Mouse (Mus musculus): ENCODE results near the gene Fam222a. TPM values are rescaled to one million over a fixed set of nuclear protein-coding genes. Genes with fewer than 3 reads are reported as not detected.

Fam222a gene
- total and polyA plus RNA-seq, 2 experiments from 2014 or later: 1.3 to 5.0 TPM

GRCm38 (mm10) chr5:114647211-114647974, 79.6 kb downstream of the Fam222a start:
- no peak overlapping the region; the same call in 1 of the 2 replicates for H3K9ac ChIP-seq (replicated peaks; ENCODE audit: low read depth, low read length)
- H3K27ac ChIP-seq (ENCODE audit: low read depth): no peak overlapping the region
- H3K9me3 ChIP-seq (replicated peaks; ENCODE audit: control insufficient read depth, low read length): no peaks in the 10 kb centered on the region
- DNase-seq (ENCODE audit: low spot score): peak; percentile 20
- H3K36me3 ChIP-seq (replicated peaks; ENCODE audit: control insufficient read depth, insufficient read depth, low read length): no peaks in the 10 kb centered on the region
- TF ChIP-seq CTCF (IDR thresholded peaks at IDR 0.05; ENCODE audit: low read depth) (no peak), EP300 (IDR thresholded peaks at IDR 0.05; ENCODE audit: low read depth) (no peak)
- WGBS: 4% methylated on average over 27 of the region's 27 CpGs
- peak overlapping the region; percentile 52 for H3K4me2 ChIP-seq (ENCODE audit: low read depth, low read length)
- ATAC-seq (ENCODE audit: insufficient read depth, low read depth): peak; percentile 63; the same call in 1 of the 2 replicates
- peaks cover 38% of the 10 kb centered on the region for H3K27me3 ChIP-seq (ENCODE audit: control insufficient read depth, insufficient read depth, low read length)
- H3K4me1 ChIP-seq (ENCODE audit: control insufficient read depth, insufficient read depth): peaks cover 16% of the 10 kb centered on the region
- H3K4me3 ChIP-seq (ENCODE audit: low read depth, low read length): peak overlapping the region; percentile 26

- no peak overlapping the region for H3K9ac ChIP-seq (replicated peaks; ENCODE audit: low read depth, low read length)
- ATAC-seq (ENCODE audit: insufficient read depth, low read depth) (no peak), DNase-seq (ENCODE audit: low spot score) (no peak)
- H3K27me3 ChIP-seq (ENCODE audit: control insufficient read depth, insufficient read depth, low read length): peaks cover 49% of the 10 kb centered on the region
- TF ChIP-seq CTCF (IDR thresholded peaks at IDR 0.05; ENCODE audit: low read depth) (no peak), EP300 (IDR thresholded peaks at IDR 0.05; ENCODE audit: low read depth) (no peak)
- no peaks in the 10 kb centered on the region for H3K36me3 ChIP-seq (replicated peaks; ENCODE audit: control insufficient read depth, insufficient read depth, low read length)
- H3K4me3 ChIP-seq (ENCODE audit: low read depth, low read length): no peak overlapping the region
- no peak overlapping the region for H3K4me2 ChIP-seq (ENCODE audit: low read depth, low read length)
- no peaks in the 10 kb centered on the region for H3K9me3 ChIP-seq (replicated peaks; ENCODE audit: control insufficient read depth, low read length)
- peaks cover 16% of the 10 kb centered on the region for H3K4me1 ChIP-seq (ENCODE audit: control insufficient read depth, insufficient read depth)
- H3K27ac ChIP-seq (ENCODE audit: low read depth): no peak overlapping the region; the same call in 1 of the 2 replicates
- WGBS: 66% methylated on average over 11 of the region's 11 CpGs
Observed at GRCm38 (mm10) chr5:114648728-114649311, 81.0 kb downstream of the Fam222a start.

GRCm38 (mm10) chr5:114651002-114651401, 83.2 kb downstream of the Fam222a start:
- no peak for TF ChIP-seq CTCF (IDR thresholded peaks at IDR 0.05; ENCODE audit: low read depth)
- no peak for TF ChIP-seq EP300 (IDR thresholded peaks at IDR 0.05; ENCODE audit: low read depth)
- Histone ChIP-seq H3K4me1 (ENCODE audit: control insufficient read depth, insufficient read depth) (peaks cover 16% of the 10 kb centered on the region), H3K27ac (ENCODE audit: low read depth) (no peak overlapping the region), H3K36me3 (replicated peaks; ENCODE audit: control insufficient read depth, insufficient read depth, low read length) (no peaks in the 10 kb centered on the region), H3K9ac (replicated peaks; ENCODE audit: low read depth, low read length) (no peak overlapping the region), H3K4me3 (ENCODE audit: low read depth, low read length) (no peak overlapping the region), H3K27me3 (ENCODE audit: control insufficient read depth, insufficient read depth, low read length) (peaks cover 61% of the 10 kb centered on the region), H3K9me3 (replicated peaks; ENCODE audit: control insufficient read depth, low read length) (no peaks in the 10 kb centered on the region), H3K4me2 (ENCODE audit: low read depth, low read length) (peak overlapping the region; percentile 21; the same call in 1 of the 2 replicates)
- ATAC-seq (ENCODE audit: insufficient read depth, low read depth) (no peak), DNase-seq (ENCODE audit: low spot score) (no peak)
- 44% methylated on average over 14 of the region's 14 CpGs for WGBS

GRCm38 (mm10) chr5:114651449-114651848, 83.6 kb downstream of the Fam222a start:
- H3K9ac ChIP-seq (replicated peaks; ENCODE audit: low read depth, low read length): no peak overlapping the region
- 22% methylated on average over 3 of the region's 3 CpGs for WGBS
- no peak overlapping the region for H3K4me3 ChIP-seq (ENCODE audit: low read depth, low read length)
- ATAC-seq (ENCODE audit: insufficient read depth, low read depth) (no peak), DNase-seq (ENCODE audit: low spot score) (no peak)
- no peak for TF ChIP-seq CTCF (IDR thresholded peaks at IDR 0.05; ENCODE audit: low read depth)
- TF ChIP-seq EP300 (IDR thresholded peaks at IDR 0.05; ENCODE audit: low read depth): no peak
- no peak overlapping the region for H3K27ac ChIP-seq (ENCODE audit: low read depth)
- H3K9me3 ChIP-seq (replicated peaks; ENCODE audit: control insufficient read depth, low read length): no peaks in the 10 kb centered on the region
- H3K27me3 ChIP-seq (ENCODE audit: control insufficient read depth, insufficient read depth, low read length): peaks cover 61% of the 10 kb centered on the region
- no peaks in the 10 kb centered on the region for H3K36me3 ChIP-seq (replicated peaks; ENCODE audit: control insufficient read depth, insufficient read depth, low read length)
- H3K4me2 ChIP-seq (ENCODE audit: low read depth, low read length): 0 out of 2 replicates have a peak overlapping the region, but pooled peaks have one; percentile 21
- peaks cover 16% of the 10 kb centered on the region for H3K4me1 ChIP-seq (ENCODE audit: control insufficient read depth, insufficient read depth)

GRCm38 (mm10) chr5:114653656-114654437, 86.0 kb downstream of the Fam222a start:
- TF ChIP-seq CTCF (IDR thresholded peaks at IDR 0.05; ENCODE audit: low read depth) (no peak), EP300 (IDR thresholded peaks at IDR 0.05; ENCODE audit: low read depth) (no peak)

More at GRCm38 (mm10) chr5:114653656-114654437, 86.0 kb downstream of the Fam222a start:
- ATAC-seq (ENCODE audit: insufficient read depth, low read depth) (peak; percentile 37; the same call in 1 of the 2 replicates), DNase-seq (ENCODE audit: low spot score) (no peak)
- Histone ChIP-seq H3K27ac (ENCODE audit: low read depth) (no peak overlapping the region), H3K4me3 (ENCODE audit: low read depth, low read length) (no peak overlapping the region), H3K27me3 (ENCODE audit: control insufficient read depth, insufficient read depth, low read length) (peaks cover 72% of the 10 kb centered on the region), H3K36me3 (replicated peaks; ENCODE audit: control insufficient read depth, insufficient read depth, low read length) (no peaks in the 10 kb centered on the region), H3K9ac (replicated peaks; ENCODE audit: low read depth, low read length) (no peak overlapping the region), H3K4me2 (ENCODE audit: low read depth, low read length) (no peak overlapping the region), H3K9me3 (replicated peaks; ENCODE audit: control insufficient read depth, low read length) (no peaks in the 10 kb centered on the region), H3K4me1 (ENCODE audit: control insufficient read depth, insufficient read depth) (peaks cover 11% of the 10 kb centered on the region)
- WGBS: 63% methylated on average over 11 of the region's 15 CpGs

Measured in heart, postnatal 0 days (tissue).